ENCODE assay signal across 8 mouse cellular contexts in genomic region chr2:173351831-173352755, GRCm38 (mm10).
DNase-seq lines count a peak whose midpoint lies in the region; ATAC-seq lines count a peak whose summit lies in the region.

No protein-coding gene starts in this region.

- 35% methylated on average over 18 of the region's 18 CpGs for WGBS in heart, embryonic 16.5 days
- 43% methylated on average over 18 of the region's 18 CpGs for WGBS in macrophage (ENCODE audit: missing documents)

- H3K79me2 ChIP-seq in macrophage (ENCODE audit: inconsistent target): no peaks in the 10 kb centered on the region

- H3K4me3 ChIP-seq in heart, embryonic 16.5 days (ENCODE audit: low read length): no peak overlapping the region
- no peak overlapping the region for H3K4me3 ChIP-seq in macrophage (ENCODE audit: inconsistent target)

- H3K4me1 ChIP-seq in heart, embryonic 16.5 days (ENCODE audit: control insufficient read depth, insufficient read depth, low read length): peaks cover 34% of the 10 kb centered on the region

- no peaks in the 10 kb centered on the region for H3K9me3 ChIP-seq in heart, embryonic 16.5 days (replicated peaks; ENCODE audit: control insufficient read depth, low read length)

- ATAC-seq in heart, embryonic 16.5 days (replicated peaks; ENCODE audit: extremely low read depth, insufficient read depth, low FRiP score): peak; percentile 57

- peak; percentile 16 for DNase-seq in right cerebral cortex, postnatal 25 days
- no peak for DNase-seq in right cerebral cortex, adult 18-20 months
- peak; percentile 98 for DNase-seq in fibroblast of lung, adult 2 months (ENCODE audit: low read depth)
- DNase-seq in kidney, postnatal 10 days: peak; percentile 82
- peak; percentile 59 for DNase-seq in testis, postnatal 10 days (ENCODE audit: low spot score)
- no peak for DNase-seq in cerebellum, adult 9-10 months

- peak overlapping the region; percentile 85 for H3K27ac ChIP-seq in heart, embryonic 16.5 days (ENCODE audit: low read length)
- H3K27ac ChIP-seq in macrophage: peak overlapping the region; percentile 88

- no peak overlapping the region for H3K4me2 ChIP-seq in heart, embryonic 16.5 days (ENCODE audit: low read depth, low read length)

- peak overlapping the region; percentile 28; the same call in 1 of the 2 replicates for H3K9ac ChIP-seq in heart, embryonic 16.5 days (ENCODE audit: low read length)

- H3K36me3 ChIP-seq in heart, embryonic 16.5 days (ENCODE audit: control insufficient read depth, insufficient read depth): no peaks in the 10 kb centered on the region
- no peaks in the 10 kb centered on the region for H3K36me3 ChIP-seq in macrophage (ENCODE audit: inconsistent target)

- H3K27me3 ChIP-seq in heart, embryonic 16.5 days (ENCODE audit: control insufficient read depth, insufficient read depth, low read length): no peaks in the 10 kb centered on the region

Comparison
In these comparisons a context has a peak if more than half of its experiments do, and no peak if none do; other contexts are left out.
1. DNase-seq: peak in right cerebral cortex, postnatal 25 days (single experiment), fibroblast of lung, adult 2 months (single experiment), kidney, postnatal 10 days (single experiment) and testis, postnatal 10 days (single experiment); none in right cerebral cortex, adult 18-20 months (single experiment) and cerebellum, adult 9-10 months (single experiment).